Mouse (Mus musculus) WW6 (cell line): ENCODE data around the gene Cartpt.
"Not testable (repeated sequence)": the region's sequence is repeated elsewhere in the genome, so short reads cannot be mapped to it uniquely, and the experiment has no call there.

Experiments
- DNase-seq: peaks from one replicate; pipeline ENCODE4 v3.0.0-alpha.2; 2013; ENCODE audit warnings: low read depth, low spot score

Cartpt gene

DNA sequence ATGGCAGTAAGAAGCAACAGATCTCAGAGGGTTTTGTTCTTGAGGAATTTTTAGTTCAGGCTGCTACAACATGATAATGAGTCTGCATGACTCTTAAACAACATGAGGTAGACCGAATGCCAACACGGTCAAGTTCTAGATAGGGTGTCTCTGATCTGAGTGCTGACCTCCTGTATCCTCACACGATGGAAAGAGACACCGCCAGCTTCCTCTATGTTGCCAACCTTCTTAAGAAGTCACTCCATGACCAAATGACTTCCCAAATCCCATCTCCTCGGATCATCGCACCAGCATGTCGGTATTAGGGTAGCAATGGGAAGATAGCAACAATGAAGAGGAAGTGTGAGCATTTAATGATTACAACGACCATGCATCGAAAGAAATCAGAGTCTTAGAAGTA is 43.6 kb downstream of the Cartpt start:
- DNase-seq: no peak

DNA sequence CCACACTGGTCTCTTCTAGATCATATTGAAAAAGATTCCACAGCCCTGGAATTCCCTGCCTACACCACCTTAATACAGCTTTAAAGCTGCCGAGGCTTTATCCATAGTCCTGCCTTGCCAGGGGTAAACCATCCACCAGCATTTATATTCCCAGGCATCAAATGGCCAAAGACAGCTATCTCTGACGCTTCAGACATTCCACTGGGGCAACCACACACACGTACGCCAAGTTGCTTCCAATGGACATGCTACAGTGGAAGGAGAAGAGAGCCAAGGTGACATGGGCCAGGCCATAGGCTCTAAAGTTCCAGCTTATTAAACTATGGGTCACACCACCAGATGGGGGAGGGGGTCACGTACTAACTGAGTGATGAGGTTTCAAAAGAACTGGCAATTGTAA is 45.7 kb downstream of the Cartpt start:
- no peak for DNase-seq

DNA sequence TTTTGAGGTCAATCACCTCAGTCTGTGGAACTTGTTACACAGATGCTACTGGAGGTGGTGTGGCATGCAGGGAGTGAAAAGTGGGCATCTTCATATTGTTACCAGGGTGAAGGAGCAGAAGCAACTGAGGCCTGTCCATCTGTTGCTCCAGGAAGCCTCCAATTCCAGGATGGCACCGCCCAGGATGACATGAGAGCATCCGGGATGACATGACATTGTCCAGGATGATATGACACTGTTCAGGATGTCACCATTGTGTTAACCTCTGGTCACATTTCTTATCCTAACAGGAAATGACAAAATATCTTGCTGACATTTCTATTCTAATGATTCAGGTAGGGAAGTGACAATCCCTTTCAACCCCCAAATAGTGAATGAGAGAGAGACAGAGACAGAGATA is 47.8 kb downstream of the Cartpt start:
- no peak for DNase-seq

DNA sequence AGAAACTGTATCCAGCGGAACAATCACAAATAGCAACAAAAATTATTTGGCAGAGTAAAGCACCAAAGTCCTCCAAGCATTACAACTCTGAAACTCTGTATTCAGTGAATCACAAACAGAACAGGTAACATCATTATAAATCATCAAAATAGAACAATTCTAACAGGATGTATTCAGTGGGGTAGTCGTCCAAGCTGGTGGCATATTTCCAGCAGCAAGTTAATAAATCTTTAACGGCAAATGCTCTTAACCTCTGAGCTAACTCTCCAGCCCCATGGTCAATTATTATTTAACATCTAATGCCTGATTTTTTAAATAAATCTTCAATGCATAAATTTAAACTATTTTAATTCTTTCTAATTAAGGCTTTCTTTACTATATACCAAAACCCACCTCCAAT is 48.5 kb downstream of the Cartpt start:
- not testable (repeated sequence) for DNase-seq

DNA sequence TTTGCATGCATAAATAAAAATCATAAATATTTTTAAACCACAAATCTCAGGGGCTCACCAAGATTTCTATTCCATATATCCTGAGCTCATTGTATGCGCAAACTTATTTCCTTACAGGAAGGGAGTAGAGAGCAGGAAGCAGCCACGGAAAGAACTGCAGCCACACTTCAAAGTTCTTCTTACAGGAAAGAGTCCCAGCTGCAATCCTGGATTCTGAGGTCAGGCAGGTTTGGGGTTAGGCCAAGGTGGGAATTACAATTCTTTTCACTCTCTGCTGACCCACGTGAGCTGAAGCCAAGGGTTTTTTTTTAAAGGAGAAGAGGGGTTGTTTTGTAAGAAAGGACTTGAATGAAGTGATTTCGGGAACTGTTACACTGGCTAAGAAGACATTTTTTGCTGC is 49.9 kb downstream of the Cartpt start:
- no peak for DNase-seq

DNA sequence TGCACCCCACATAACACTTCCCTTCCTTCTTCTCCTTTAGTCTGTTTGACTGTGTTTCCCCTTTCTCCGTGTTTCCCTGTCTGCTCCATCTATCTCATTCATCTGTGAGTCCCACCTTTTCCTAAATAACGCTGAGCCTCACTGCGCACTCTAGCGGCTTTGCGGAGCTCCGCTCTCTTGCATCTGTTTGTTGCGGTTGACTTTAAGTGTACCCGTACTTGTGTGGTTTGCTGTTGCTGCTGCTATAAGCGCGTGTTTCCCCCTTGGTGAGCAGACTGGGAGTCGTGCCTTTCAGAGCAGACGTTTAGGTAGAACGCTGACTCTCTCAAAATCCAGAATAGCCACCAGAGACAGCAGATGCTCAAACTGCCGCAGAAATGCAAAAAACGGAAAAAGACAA is 51.3 kb downstream of the Cartpt start:
- no peak for DNase-seq
